In genomic region chr1:105002179-105002578, GRCm38 (mm10) we compare ENCODE assay signal across 21 mouse cellular contexts.
A peak's percentile ranks its signal among the peaks of the same experiment; 100 is the strongest.
DNase-seq lines count a peak whose midpoint lies in the region; ATAC-seq and TF ChIP-seq lines count a peak whose summit lies in the region.
"Had no signal": no experiment of that assay in that cellular context is flagged by ENCODE, and none has a peak within 500 bp of the region (broad histone marks: within the 10 kb centered on the region; RNA-seq: fewer than 3 reads in every experiment).

No protein-coding gene starts in this region.

- no peak overlapping the region for H3K4me3 ChIP-seq in hindbrain, embryonic 14.5 days (replicated peaks; ENCODE audit: low read length)
- H3K4me3 ChIP-seq in hindbrain, embryonic 12.5 days, result no peak overlapping the region
- H3K4me3 ChIP-seq in cerebellum, adult 2 months (replicated peaks; ENCODE audit: insufficient read depth, low read depth, low read length), result no peak overlapping the region
- no peak overlapping the region for H3K4me3 ChIP-seq in forebrain, embryonic 16.5 days (replicated peaks; ENCODE audit: low read length)
- H3K4me3 ChIP-seq: heart, embryonic 10.5 days; intestine, embryonic 15.5 days; kidney, embryonic 15.5 days; left cerebral cortex, adult 2 months; limb, embryonic 12.5 days; liver, embryonic 13.5 days; lung, embryonic 15.5 days had no signal

- H3K9ac ChIP-seq in hindbrain, embryonic 14.5 days, result no peak overlapping the region
- no peak overlapping the region for H3K9ac ChIP-seq in hindbrain, embryonic 12.5 days
- no peak overlapping the region for H3K9ac ChIP-seq in forebrain, embryonic 16.5 days (replicated peaks; ENCODE audit: low read depth, low read length)
- H3K9ac ChIP-seq: intestine, embryonic 15.5 days; kidney, embryonic 15.5 days; limb, embryonic 12.5 days; liver, embryonic 13.5 days; lung, embryonic 15.5 days had no signal

- H3K9me3 ChIP-seq in hindbrain, embryonic 14.5 days (ENCODE audit: control insufficient read depth, low read length), result no peaks in the 10 kb centered on the region
- no peaks in the 10 kb centered on the region for H3K9me3 ChIP-seq in hindbrain, embryonic 12.5 days (replicated peaks)
- H3K9me3 ChIP-seq in forebrain, embryonic 16.5 days (ENCODE audit: control insufficient read depth, low read length), result no peaks in the 10 kb centered on the region
- H3K9me3 ChIP-seq: heart, embryonic 10.5 days; intestine, embryonic 15.5 days; kidney, embryonic 15.5 days; limb, embryonic 12.5 days; liver, embryonic 13.5 days; lung, embryonic 15.5 days had no signal

- TF ChIP-seq CTCF in cerebellum, adult 2 months (IDR thresholded peaks at IDR 0.05; ENCODE audit: borderline replicate concordance, insufficient read depth, low read depth, low read length), result 0 out of 2 replicates have a peak, but pooled peaks have one; percentile 32

- DNase-seq in hindbrain, embryonic 14.5 days (ENCODE audit: low spot score), result peak; percentile 29
- DNase-seq in cerebellum, adult 2 months, result peak; percentile 86 to 95
- DNase-seq in urinary bladder, adult 2 months (ENCODE audit: low spot score), result no peak
- no peak for DNase-seq in layer of hippocampus, adult 9-10 months (ENCODE audit: low spot score)
- DNase-seq: adrenal gland, postnatal 14 days; heart, postnatal 10 days; liver, embryonic 13.5 days; midbrain, embryonic 14.5 days; thymus, adult 2 months had no signal

- H3K27ac ChIP-seq in hindbrain, embryonic 14.5 days, result no peak overlapping the region
- no peak overlapping the region for H3K27ac ChIP-seq in hindbrain, embryonic 12.5 days
- peak overlapping the region; percentile 81 for H3K27ac ChIP-seq in cerebellum, adult 2 months (ENCODE audit: insufficient read depth, low read length)
- H3K27ac ChIP-seq in forebrain, embryonic 16.5 days (ENCODE audit: low read length), result no peak overlapping the region
- H3K27ac ChIP-seq: heart, embryonic 10.5 days; intestine, embryonic 15.5 days; kidney, embryonic 15.5 days; left cerebral cortex, adult 2 months; limb, embryonic 12.5 days; liver, embryonic 13.5 days; lung, embryonic 15.5 days; macrophage had no signal

- 50% methylated on average over 1 of the region's 1 CpGs for WGBS in hindbrain, embryonic 14.5 days
- WGBS in hindbrain, embryonic 12.5 days, result 40% methylated on average over 1 of the region's 1 CpGs
- 7% methylated on average over 1 of the region's 1 CpGs for WGBS in cerebellum, adult 2 months
- 37% methylated on average over 1 of the region's 1 CpGs for WGBS in forebrain, embryonic 16.5 days

- H3K4me1 ChIP-seq in hindbrain, embryonic 14.5 days (replicated peaks; ENCODE audit: control insufficient read depth, insufficient read depth, low read length), result no peaks in the 10 kb centered on the region
- no peaks in the 10 kb centered on the region for H3K4me1 ChIP-seq in hindbrain, embryonic 12.5 days
- H3K4me1 ChIP-seq in cerebellum, adult 2 months (ENCODE audit: control insufficient read depth, insufficient read depth, low read length), result peaks cover 12% of the 10 kb centered on the region; the same call in 1 of the 2 replicates
- H3K4me1 ChIP-seq in forebrain, embryonic 16.5 days (replicated peaks; ENCODE audit: control insufficient read depth, insufficient read depth, low read length), result no peaks in the 10 kb centered on the region
- H3K4me1 ChIP-seq: heart, embryonic 10.5 days; intestine, embryonic 15.5 days; kidney, embryonic 15.5 days; limb, embryonic 12.5 days; liver, embryonic 13.5 days; lung, embryonic 15.5 days had no signal

- H3K4me2 ChIP-seq in hindbrain, embryonic 14.5 days (replicated peaks), result no peak overlapping the region
- H3K4me2 ChIP-seq in hindbrain, embryonic 12.5 days (replicated peaks), result no peak overlapping the region
- H3K4me2 ChIP-seq in forebrain, embryonic 16.5 days (ENCODE audit: low read length), result no peak overlapping the region
- H3K4me2 ChIP-seq: intestine, embryonic 15.5 days; kidney, embryonic 15.5 days; limb, embryonic 12.5 days; liver, embryonic 13.5 days; lung, embryonic 15.5 days had no signal

- H3K27me3 ChIP-seq in hindbrain, embryonic 14.5 days (ENCODE audit: control insufficient read depth, insufficient read depth, low read length), result no peaks in the 10 kb centered on the region
- no peaks in the 10 kb centered on the region for H3K27me3 ChIP-seq in hindbrain, embryonic 12.5 days
- H3K27me3 ChIP-seq in cerebellum, adult 2 months (ENCODE audit: control insufficient read depth, insufficient read depth, low read length), result no peaks in the 10 kb centered on the region
- H3K27me3 ChIP-seq in forebrain, embryonic 16.5 days (replicated peaks; ENCODE audit: control insufficient read depth, insufficient read depth, low read length), result no peaks in the 10 kb centered on the region
- H3K27me3 ChIP-seq: intestine, embryonic 15.5 days; kidney, embryonic 15.5 days; limb, embryonic 12.5 days; liver, embryonic 13.5 days; lung, embryonic 15.5 days had no signal

- no peaks in the 10 kb centered on the region for H3K36me3 ChIP-seq in hindbrain, embryonic 14.5 days (replicated peaks; ENCODE audit: control insufficient read depth, insufficient read depth)
- H3K36me3 ChIP-seq in hindbrain, embryonic 12.5 days, result no peaks in the 10 kb centered on the region
- no peaks in the 10 kb centered on the region for H3K36me3 ChIP-seq in forebrain, embryonic 16.5 days (ENCODE audit: control insufficient read depth, insufficient read depth)
- H3K36me3 ChIP-seq: heart, embryonic 10.5 days; intestine, embryonic 15.5 days; kidney, embryonic 15.5 days; limb, embryonic 12.5 days; liver, embryonic 13.5 days; lung, embryonic 15.5 days had no signal

- TF ChIP-seq POLR2A in cerebellum, adult 2 months (IDR thresholded peaks at IDR 0.05; ENCODE audit: borderline replicate concordance, insufficient read depth, low read length), result no peak

- ATAC-seq in hindbrain, embryonic 14.5 days (ENCODE audit: low FRiP score), result peak; percentile 48
- no peak for ATAC-seq in hindbrain, embryonic 12.5 days (ENCODE audit: low FRiP score)
- ATAC-seq in cerebellum, adult (ENCODE audit: insufficient number of reproducible peaks, low FRiP score, low TSS enrichment), result peak; percentile 86
- ATAC-seq in forebrain, embryonic 16.5 days, result peak; percentile 74
- ATAC-seq: activated CD4-positive, CD25-positive, alpha-beta regulatory T cell, adult 4 months; intestine, embryonic 15.5 days; Patski had no signal

Comparison
In these comparisons a context has a peak if more than half of its experiments do, and no peak if none do; other contexts are left out.
1. DNase-seq: peak in hindbrain, embryonic 14.5 days (single experiment) and cerebellum, adult 2 months (2 of 2); none in urinary bladder, adult 2 months (single experiment) and layer of hippocampus, adult 9-10 months (single experiment).